Mouse (Mus musculus) urinary bladder, postnatal 10 days (tissue): ENCODE results near the gene Gnai2.

Experiments used
- DNase-seq: peaks from one replicate; pipeline ENCODE4 v3.0.0; 2022; ENCODE audit warnings: low spot score

The Gnai2 gene

GRCm38 (mm10) chr9:107609433-107609830 lies 25.7 kb downstream of the Gnai2 start:
- no peak for DNase-seq

DNA sequence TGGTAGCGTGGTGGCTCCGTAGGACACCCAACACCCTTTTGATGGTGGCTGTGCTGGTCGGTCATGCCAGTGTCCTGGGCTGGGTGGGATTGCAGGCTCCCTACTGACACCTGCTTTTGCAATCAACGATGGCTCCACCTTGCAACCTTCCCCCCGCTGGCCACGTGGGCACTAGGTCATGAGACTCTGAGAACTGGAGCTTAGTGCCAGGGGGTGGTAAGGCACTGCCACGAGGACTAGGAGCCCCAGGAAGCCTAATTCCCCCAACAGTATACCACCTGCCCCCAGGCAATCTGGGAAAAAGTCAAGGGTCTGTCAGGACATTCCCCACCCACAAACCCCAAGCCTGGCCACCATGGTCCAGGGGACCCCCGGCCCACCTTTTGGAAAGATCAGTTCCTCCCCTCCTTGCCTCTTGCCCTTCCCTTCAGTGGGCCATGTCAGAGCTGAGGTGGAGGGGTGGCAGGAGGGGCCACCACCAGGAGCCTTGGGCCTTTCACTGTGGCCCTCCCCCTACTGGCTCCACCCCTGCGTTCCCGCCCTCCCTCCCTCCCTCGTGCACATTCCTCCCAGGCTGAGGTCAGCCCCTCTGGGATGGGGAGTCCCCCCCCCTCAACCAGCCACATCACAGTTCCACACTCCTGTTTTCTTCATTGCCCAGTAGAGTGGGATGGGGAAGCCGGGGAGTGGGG lies 26.3 kb downstream of the Gnai2 start, which contains the start of gene Sema3b:
TSS of gene Sema3b (minus strand) at position 489 of the 692 bp plus-strand sequence.
- DNase-seq, result no peak

DNA sequence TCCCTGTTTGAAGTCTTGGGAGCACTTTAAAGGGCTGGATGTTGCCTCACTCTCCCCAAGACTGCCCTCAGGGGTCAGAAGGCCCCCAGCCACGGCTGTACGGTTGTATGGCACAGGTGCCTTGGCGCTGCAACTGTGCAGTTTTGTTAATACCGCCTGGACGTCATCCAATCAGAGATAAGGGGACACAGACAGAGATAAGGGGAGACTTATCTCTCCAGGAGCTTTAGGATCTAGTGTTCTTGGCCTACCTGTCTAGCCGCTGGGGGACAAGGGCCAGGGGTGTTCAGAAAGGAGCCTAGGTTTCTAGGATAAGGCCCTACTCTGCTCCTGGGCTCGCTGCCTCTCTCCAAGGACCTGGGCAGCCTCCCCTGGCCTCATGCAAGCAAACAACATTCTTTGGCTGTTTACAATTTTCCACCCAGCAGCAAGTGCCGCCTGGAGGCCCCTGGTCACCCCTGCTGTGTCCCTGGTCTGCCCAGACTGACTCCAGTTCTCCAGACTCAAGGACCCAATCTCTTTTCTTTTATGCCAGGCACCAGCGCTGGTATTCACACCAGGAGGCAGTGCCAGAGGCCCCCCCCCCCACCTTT lies 27.4 kb downstream of the Gnai2 start:
- no peak for DNase-seq

DNA sequence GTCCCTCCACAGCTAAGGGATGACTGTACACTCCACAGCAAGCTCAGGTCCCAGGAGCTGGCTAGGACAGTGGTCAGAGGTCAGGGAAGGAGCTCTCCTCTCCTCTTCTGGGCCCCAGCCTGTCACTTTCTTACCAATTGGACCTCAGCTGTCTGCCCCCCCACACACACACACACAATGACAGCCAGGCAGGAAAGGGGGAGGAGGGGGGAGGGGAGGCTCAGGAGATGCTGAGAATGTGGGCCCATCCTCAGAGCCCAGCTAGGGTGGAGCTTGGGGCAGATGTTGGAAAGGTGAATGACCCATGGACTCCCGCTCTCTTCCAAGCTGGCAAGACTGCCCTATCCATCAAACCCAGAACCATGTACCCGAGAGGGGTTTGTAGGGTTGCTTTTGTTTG lies 28.1 kb downstream of the Gnai2 start:
- DNase-seq, result no peak

GRCm38 (mm10) chr9:107606591-107606990 lies 28.6 kb downstream of the Gnai2 start:
- no peak for DNase-seq

DNA sequence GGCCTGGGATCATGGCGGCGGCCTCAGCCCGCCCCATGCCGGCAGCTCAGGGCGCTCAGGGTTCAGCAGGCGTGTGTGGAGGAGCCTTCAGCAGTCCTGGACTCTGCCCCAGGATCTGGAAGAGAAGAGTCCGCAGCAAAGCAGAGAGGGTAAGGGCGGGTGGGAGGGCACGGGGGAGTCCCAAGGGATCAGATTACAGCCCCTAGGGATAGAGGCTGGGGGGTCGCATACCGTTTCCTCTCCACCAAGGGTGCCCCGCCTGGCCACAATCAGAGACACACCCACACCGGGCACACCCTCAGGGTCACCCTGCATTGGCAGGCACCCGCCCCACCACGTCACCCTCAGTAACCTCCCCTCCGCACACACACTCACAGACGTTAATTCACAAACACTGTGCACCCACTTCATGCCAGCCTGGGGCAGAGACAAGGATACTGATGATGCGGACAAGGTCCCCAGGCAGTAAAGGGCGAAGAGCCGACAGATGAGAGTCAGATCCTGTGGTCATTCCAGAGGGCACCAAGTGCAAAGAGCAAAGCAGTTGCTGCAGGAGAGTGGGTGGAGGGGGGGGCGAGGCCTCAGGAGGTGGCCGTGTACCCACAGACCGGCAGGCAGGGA lies 30.0 kb downstream of the Gnai2 start:
- no peak for DNase-seq

DNA sequence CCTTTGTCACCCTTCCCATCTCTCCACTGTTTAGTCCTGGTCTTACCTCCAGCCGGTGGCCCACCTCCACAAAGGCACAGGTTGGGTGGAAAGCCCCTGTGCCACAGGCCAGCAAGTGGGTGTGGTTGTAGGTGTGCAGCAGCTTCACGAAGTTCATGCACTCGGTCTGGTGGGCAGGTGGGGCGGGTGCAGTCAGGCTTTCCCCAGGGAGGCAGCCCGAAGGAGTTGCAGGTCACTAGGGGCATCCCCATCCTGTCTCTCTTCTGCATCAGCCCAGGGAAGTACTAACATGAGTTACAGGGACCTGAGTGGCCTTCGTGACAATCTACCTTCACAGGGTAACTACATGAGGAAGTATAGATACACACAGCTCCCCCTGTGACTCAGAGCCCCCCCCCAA lies 31.9 kb downstream of the Gnai2 start:
- no peak for DNase-seq

DNA sequence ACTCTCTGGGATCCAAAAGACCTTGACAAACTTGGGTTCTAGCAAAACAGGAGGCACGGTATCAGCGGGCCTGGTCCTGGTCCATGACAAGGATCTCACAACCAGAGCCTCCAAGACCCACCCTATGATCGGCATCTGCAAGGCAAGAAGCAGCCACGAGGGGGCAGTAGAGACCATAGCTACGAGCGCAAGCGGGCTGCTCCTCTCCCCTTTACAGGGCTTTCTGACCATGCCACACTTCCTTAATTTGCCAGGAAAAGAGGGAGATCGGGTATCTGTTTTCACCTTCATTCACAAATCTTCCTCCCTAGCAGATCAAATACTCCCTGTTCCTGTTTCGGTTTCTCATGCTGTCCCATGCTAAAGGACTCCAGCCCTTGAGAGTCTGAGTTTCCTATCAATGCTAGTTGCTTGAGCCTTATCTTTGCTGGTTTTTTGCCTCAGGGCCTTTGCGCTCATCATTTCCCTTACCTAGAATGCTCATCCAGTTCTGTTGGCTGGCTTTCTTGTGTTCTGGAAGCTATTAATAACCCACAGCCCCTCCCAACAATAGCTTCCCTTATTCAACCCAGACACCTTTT lies 33.0 kb downstream of the Gnai2 start:
- DNase-seq, result peak; percentile 80

DNA sequence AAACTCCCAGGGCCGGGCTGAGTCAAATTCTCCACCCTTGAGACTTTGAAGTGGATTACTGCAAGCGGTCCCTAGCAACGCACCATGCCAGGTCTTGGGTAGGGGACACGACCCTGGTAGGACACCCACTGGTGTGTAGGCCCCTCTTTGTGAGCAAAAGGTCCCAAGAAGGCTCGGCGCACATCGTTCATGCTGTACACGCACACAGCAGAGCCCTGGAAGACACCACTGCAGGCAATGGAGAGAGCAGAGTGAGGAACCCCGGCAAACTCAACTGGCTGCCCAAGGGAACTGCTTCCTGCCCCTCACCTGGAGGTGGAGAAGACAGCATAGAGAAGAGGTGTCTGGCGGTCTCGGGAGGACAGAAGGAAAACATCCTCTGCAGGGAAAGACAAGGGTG lies 33.9 kb downstream of the Gnai2 start:
- DNase-seq, result no peak

DNA sequence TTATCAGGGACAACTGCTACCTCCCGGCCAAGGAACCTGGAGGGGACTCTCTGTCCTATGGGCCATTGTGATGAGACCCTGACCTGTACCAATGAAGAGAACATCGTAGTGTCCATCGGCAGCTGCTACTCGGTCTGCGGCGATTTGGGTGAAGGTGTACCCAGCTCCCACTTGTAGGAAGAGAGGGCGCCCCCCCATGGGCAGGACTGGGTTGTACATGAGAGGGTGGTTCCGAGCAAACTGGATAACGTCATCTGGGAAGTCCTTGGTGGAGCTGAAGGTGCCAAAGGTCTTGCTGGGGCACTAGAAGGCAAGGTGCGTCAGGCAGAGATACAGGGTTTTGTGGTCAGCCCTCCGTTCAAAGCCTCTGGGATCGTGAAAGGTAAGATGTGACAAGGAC lies 34.4 kb downstream of the Gnai2 start:
- no peak for DNase-seq

GRCm38 (mm10) chr9:107599842-107600241 lies 35.3 kb downstream of the Gnai2 start:
- DNase-seq, result no peak

DNA sequence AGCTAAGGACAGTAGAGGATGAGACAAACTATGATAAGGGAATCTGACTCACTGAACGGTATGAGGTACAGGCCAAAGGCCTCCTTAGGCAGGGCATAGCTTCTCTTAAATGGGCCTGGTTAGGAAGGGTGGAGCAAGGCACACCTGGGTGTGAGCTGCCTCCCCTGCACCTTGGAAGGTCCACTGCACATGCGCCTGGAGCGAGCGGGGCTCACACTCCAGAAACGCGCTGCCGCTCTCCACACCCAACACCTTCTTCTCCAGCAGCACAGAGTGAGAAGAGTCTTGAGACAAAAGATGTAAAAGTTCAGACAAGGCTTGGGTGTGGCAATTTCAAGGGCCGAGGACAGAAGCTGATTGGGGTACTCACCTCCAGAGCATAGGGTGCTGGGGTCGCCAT lies 35.7 kb downstream of the Gnai2 start:
- no peak for DNase-seq

DNA sequence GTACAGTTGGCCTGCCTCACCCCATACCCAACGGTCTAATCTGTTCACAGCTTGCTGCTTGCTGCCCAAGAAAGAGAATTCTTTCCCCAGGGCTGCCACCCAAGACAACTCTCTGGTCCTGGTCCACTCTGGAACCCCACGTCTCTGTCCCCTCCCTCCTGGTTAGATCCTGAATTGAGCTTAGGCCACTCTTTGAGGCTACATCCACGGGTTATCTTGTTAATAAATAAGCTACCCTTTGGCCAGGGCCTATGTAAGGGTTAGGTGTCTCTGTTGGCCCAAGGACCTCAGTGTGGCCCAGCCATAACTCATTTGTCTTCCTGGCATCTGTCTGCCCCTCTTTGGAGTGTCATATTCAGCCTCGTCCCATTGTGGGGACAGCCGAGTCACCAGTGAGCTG lies 36.8 kb downstream of the Gnai2 start:
- no peak for DNase-seq

DNA sequence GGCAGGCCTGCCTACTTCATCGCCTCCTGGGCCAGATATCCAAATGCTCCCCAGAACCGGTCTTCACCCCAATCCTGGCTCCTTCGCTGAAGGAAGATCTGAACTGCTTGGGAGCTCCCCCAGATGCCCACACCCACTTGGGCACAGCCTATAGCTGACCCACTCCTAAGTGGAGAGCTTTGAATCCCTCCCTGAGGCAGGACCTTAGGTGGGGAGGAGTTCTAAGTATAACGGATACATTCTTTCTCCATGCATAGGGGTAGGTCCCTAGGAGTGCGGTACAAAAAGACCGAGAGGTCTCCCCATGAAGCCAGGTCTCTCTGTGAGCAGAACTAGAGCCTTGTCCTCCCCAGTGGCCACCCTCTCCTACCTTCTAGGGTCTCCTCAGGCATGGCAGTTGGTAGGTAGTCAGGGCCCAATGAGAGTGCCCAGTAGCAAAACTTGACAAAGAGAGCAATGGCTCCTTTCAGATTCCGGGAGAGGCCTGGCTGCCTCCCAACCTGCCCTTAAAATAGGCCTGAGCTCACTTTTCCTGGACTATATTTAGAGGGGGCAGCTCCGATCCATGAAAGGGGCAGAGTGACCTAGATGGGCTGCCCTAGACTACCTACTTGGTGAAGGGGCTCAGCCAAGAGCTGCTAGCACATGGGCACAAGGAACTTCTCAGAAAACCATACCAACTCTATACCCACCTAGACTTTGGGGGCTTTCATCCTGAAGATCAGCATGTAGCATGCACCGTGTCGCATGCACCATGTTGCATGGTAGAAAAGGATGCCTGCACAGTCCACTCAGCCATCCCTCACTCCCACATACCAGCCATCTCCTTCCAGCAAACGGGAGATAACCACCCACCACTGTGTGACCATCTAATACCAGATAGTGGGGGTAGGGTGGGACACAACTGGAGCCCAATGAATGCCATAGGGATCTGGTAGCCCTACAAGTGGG lies 38.3 kb downstream of the Gnai2 start:
- no peak for DNase-seq

- no peak for DNase-seq
These were observed 40.7 kb downstream of the Gnai2 start for GRCm38 (mm10) chr9:107594281-107595062.

DNA sequence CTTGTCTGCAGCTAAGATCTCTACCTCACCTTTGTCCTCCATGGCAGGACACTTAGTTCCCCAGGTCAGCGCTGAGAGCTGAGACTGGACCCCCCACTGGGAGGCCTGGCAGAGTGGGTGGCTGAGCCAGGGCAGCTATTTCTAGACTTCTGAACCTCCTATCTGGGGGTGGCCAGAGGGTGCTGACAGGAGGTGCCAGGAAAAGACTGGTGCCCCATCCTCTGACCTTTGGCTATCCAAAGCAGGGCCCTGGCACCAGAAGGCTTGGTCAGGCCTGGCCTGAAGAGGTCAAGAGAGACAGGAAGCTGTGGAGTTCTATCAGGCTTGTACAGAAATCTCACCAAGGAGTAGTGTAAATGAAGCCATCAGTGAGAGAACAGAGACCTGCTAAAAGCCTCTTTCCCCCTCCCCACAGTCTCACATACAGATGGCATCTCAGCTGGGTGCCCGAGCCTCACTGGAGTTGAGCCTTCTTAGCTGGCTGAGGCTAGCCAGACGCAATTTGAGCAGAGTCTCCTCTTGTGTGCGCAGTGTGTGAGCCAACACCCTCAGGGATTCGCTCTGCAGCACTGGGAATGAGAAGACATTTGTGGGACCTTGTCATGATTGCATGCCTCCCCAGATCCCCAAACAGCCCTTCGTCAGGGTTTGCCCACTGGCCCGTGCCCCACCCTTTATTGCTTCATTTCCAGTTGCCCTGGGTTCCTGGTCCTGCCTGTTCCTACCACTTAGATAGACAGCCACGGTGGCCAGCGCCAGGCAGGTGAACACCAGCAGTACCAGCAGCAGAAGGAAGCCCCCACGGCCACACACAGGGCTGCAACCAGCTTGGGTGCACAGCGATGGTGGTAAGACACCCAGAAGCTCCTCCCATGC lies 41.8 kb downstream of the Gnai2 start:
- no peak for DNase-seq

- DNase-seq, result no peak
These were observed 44.5 kb downstream of the Gnai2 start for GRCm38 (mm10) chr9:107590773-107591060.

GRCm38 (mm10) chr9:107590058-107590772 lies 45.0 kb downstream of the Gnai2 start:
- no peak for DNase-seq

GRCm38 (mm10) chr9:107587833-107588639 lies 47.1 kb downstream of the Gnai2 start:
- no peak for DNase-seq
